47 mouse cellular contexts compared by ENCODE assay signal in the genomic region with DNA sequence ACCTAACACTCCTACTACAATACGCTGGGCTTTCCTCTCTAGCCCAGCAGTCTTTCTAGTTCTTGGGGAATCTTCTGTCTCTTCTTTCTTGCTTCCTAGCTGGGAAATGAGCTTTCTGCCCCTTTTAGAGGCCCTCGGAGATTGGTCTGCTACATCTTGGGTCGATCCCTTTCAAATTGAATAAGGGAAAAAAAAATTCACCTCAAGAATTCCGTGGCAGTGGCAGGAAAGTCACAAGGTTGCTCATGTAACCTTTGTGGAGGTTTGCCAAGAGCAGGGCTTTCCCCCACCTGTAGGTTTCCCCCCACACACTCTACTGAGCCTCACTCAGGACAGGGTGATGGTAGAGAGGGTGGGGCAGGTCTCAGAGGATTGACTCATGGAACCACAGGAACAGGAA. TPM values are rescaled to one million over a fixed set of nuclear protein-coding genes. Genes with fewer than 3 reads are reported as not detected.
"Had no signal": no experiment of that assay in that cellular context is flagged by ENCODE, and none has a peak within 500 bp of the region (broad histone marks: within the 10 kb centered on the region; RNA-seq: fewer than 3 reads in every experiment).

No protein-coding gene starts in this region.

- H3K36me3 ChIP-seq: heart, embryonic 10.5 days; heart, embryonic 12.5 days; heart, embryonic 13.5 days; heart, embryonic 15.5 days; hindbrain, embryonic 10.5 days; hindbrain, embryonic 12.5 days; hindbrain, embryonic 13.5 days; hindbrain, embryonic 15.5 days; intestine, embryonic 15.5 days; kidney, embryonic 15.5 days had no signal

- H3K4me3 ChIP-seq: heart, embryonic 10.5 days; heart, embryonic 12.5 days; heart, embryonic 13.5 days; heart, embryonic 15.5 days; hindbrain, embryonic 10.5 days; hindbrain, embryonic 12.5 days; hindbrain, embryonic 13.5 days; hindbrain, embryonic 15.5 days; intestine, embryonic 15.5 days; kidney, embryonic 15.5 days; layer of hippocampus, adult 2 months; left cerebral cortex, adult 2 months had no signal

- H3K4me2 ChIP-seq: heart, embryonic 11.5 days; heart, embryonic 12.5 days; heart, embryonic 13.5 days; heart, embryonic 15.5 days; hindbrain, embryonic 12.5 days; hindbrain, embryonic 13.5 days; hindbrain, embryonic 14.5 days; hindbrain, embryonic 15.5 days; intestine, embryonic 15.5 days; kidney, embryonic 15.5 days had no signal

- H3K27me3 ChIP-seq: hindbrain, embryonic 15.5 days had no signal

- H3K9me3 ChIP-seq: heart, embryonic 15.5 days; hindbrain, embryonic 12.5 days; hindbrain, embryonic 13.5 days; hindbrain, embryonic 15.5 days; intestine, embryonic 15.5 days; kidney, embryonic 15.5 days had no signal

- H3K9ac ChIP-seq: heart, embryonic 12.5 days; heart, embryonic 13.5 days; heart, embryonic 15.5 days; hindbrain, embryonic 12.5 days; hindbrain, embryonic 13.5 days; hindbrain, embryonic 14.5 days; hindbrain, embryonic 15.5 days; intestine, embryonic 15.5 days; kidney, embryonic 15.5 days had no signal

- H3K27ac ChIP-seq: heart, embryonic 10.5 days; heart, embryonic 13.5 days; heart, embryonic 15.5 days; hindbrain, embryonic 10.5 days; hindbrain, embryonic 12.5 days; hindbrain, embryonic 13.5 days; hindbrain, embryonic 14.5 days; hindbrain, embryonic 15.5 days; hindbrain, postnatal 0 days; intestine, embryonic 15.5 days; kidney, embryonic 15.5 days; kidney, postnatal 0 days; layer of hippocampus, adult 2 months; left cerebral cortex, adult 2 months had no signal

- DNase-seq: heart, postnatal 14 days; heart, postnatal 36 days; heart, postnatal 4 days; kidney, adult 11 months; kidney, adult 18-20 months; kidney, adult 2 months; kidney, adult 8-10 months; kidney, adult 9 months; kidney, postnatal 10 days; kidney, postnatal 14 days; kidney, postnatal 25 days; kidney, postnatal 36 days; kidney, postnatal 4 days; layer of hippocampus, adult 9-11 months; layer of hippocampus, postnatal 36 days had no signal

- H3K4me1 ChIP-seq: heart, embryonic 12.5 days had no signal

RNA-seq across cellular contexts. Expression of a gene that starts 4.2 kb away (rescaled TPM):
- total RNA-seq: heart, postnatal 14 days; heart, postnatal 25 days; heart, postnatal 36 days; heart, postnatal 4 days; hematopoietic stem cell, adult 5-6 weeks; layer of hippocampus, adult 2 months had no signal
- polyA plus RNA-seq: heart, embryonic 10.5 days; heart, embryonic 11.5 days; heart, embryonic 12.5 days; heart, embryonic 13.5 days; heart, embryonic 14.5 days; heart, embryonic 15.5 days; heart, postnatal 0 days; hindbrain, embryonic 12.5 days; intestine, embryonic 14.5 days; intestine, embryonic 16.5 days; intestine, postnatal 0 days; kidney, embryonic 14.5 days; kidney, embryonic 16.5 days; kidney, postnatal 0 days had no signal

RNA-seq across cellular contexts. Expression of a gene that starts 40.2 kb away (rescaled TPM):
- total RNA-seq: heart, postnatal 25 days; heart, postnatal 36 days; heart, postnatal 4 days; hindbrain, postnatal 0 days; layer of hippocampus, adult 18-20 months; layer of hippocampus, adult 2 months; layer of hippocampus, adult 8-10 months; layer of hippocampus, postnatal 10 days; layer of hippocampus, postnatal 14 days; layer of hippocampus, postnatal 25 days; layer of hippocampus, postnatal 36 days; left cerebral cortex, adult 2 months; left cerebral cortex, adult 8-10 months had no signal
- polyA plus RNA-seq: heart, embryonic 14.5 days; heart, embryonic 15.5 days; heart, postnatal 0 days; hindbrain, embryonic 12.5 days; hindbrain, embryonic 16.5 days; hindbrain, postnatal 0 days; intestine, embryonic 14.5 days; kidney, embryonic 14.5 days had no signal
